Mouse (Mus musculus): ENCODE results near the gene Defb30.

DNA sequence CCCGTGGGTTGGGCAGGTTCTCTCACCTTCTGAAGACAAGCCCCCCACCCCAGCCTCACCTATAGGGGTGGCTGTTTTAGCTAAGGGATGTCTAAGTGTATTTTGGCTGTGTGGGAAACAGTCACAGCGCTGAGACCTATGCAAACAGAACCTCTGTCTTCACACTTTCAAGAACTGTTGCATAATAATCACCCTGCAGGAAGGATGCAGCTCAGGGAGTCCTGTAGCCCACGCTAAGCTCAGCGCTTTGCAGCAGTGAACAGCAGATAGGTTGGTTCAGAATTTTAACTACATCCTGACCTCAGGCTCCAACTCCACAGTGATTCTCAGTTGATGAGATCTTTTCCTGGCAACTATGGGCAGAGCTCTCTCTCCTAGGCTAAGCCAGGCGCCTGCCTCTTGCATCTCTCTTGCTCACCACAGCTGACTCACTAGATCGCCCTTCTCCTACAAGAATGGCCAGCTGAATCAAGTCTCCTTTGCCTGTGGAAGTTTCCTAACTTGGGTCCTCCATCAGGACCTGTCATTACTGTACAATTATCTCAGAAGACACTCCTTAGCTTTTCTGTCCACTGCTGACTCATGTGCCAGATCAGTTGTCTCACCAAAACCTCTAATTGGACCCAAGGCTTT is 29.1 kb downstream of the Defb30 start:
- no peak for TF ChIP-seq CTCF (IDR thresholded peaks at IDR 0.05; ENCODE audit: low read depth, low read length)
- no peak for TF ChIP-seq POLR2A (IDR thresholded peaks at IDR 0.05; ENCODE audit: extremely low read depth, insufficient read depth, low read length)
